Mouse (Mus musculus) MEL (cell line): ENCODE data around the gene Fam32a.

Experiments used
- E2F4 ChIP-seq: IDR thresholded peaks from 2 replicates; pipeline ENCODE4 v1.6.1; 2011; ENCODE audit warnings: low read depth, low read length, improper control_type of control experiment, borderline replicate concordance
- HCFC1 ChIP-seq: IDR thresholded peaks from 2 replicates; pipeline ENCODE4 v1.6.1; 2012; ENCODE audit warnings: low read depth, mild to moderate bottlenecking, inconsistent platforms, low read length, improper control_type of control experiment, moderate library complexity
- POLR2A ChIP-seq, 2 experiments: IDR thresholded peaks; 2 replicates each; pipeline ENCODE4 v1.6.1; 2011 to 2012; ENCODE audit warnings: low read length in 2 of 2, mild to moderate bottlenecking in 2 of 2, control low read depth in 1 of 2, improper control_type of control experiment in 1 of 2, low read depth in 1 of 2, moderate library complexity in 1 of 2; ENCODE audit not compliant: control insufficient read depth in 1 of 2, insufficient read depth in 1 of 2, poor library complexity in 1 of 2

DNA sequence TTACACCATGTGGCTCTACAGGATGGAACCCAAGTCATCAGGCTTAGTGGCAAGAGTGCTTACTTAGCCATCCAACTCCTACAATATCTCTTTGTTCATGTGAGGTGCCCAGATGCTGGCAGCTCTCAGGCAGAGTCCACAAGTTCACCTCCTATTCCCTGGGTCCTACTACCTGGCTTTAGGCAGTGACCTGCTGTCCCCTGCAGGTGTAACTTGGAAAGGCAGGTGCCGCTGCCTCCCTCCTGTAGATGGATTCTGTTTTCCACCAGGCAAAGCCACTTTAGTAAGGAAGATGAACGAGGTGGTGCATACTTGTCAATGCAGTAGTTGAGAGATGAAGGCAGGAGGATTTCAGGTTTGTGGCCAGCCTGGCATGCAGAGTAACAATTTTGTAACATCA, 4.5 kb upstream of the Fam32a start:
- TF ChIP-seq HCFC1: no peak
- TF ChIP-seq POLR2A (IDR thresholded peaks at IDR 0.05; ENCODE audit: control insufficient read depth in 1 of 2, insufficient read depth in 1 of 2, low read depth in 1 of 2, low read length in 2 of 2, poor library complexity in 1 of 2): no peak
- no peak for TF ChIP-seq E2F4
